Mouse (Mus musculus) regulatory T cell (primary cell): ENCODE measurements around the gene Sumo1.

ENCODE experiments used
- in situ Hi-C: fragments of 300-600 bp; cut with MboI, MseI; formaldehyde crosslinking; loops from one replicate; pipeline ENCODE4 v1.15.1; 2025; ENCODE audit warnings: high pct_unique_total_duplicates

Gene Sumo1

GRCm38 (mm10) chr1:59550996-59551395 lies 119.6 kb downstream of the Sumo1 start:
- in situ Hi-C loops = no loop called here

- in situ Hi-C loops = no loop called here
Measured at GRCm38 (mm10) chr1:59550227-59550626, 120.4 kb downstream of the Sumo1 start.

GRCm38 (mm10) chr1:59549036-59549675 lies 121.5 kb downstream of the Sumo1 start:
- in situ Hi-C loops = no loop called here

GRCm38 (mm10) chr1:59548486-59548885 lies 122.1 kb downstream of the Sumo1 start:
- in situ Hi-C loops = no loop called here

- in situ Hi-C loops = no loop called here
Measured at GRCm38 (mm10) chr1:59543911-59544310, 126.7 kb downstream of the Sumo1 start.

GRCm38 (mm10) chr1:59542231-59542630 lies 128.4 kb downstream of the Sumo1 start:
- in situ Hi-C loops = no loop called here

- in situ Hi-C loops = no loop called here
Measured at GRCm38 (mm10) chr1:59541271-59542020, 129.2 kb downstream of the Sumo1 start.

GRCm38 (mm10) chr1:59540537-59541148 lies 130.0 kb downstream of the Sumo1 start:
- in situ Hi-C loops = no loop called here

- in situ Hi-C loops = no loop called here
Measured at GRCm38 (mm10) chr1:59538381-59538780, 132.3 kb downstream of the Sumo1 start.
